Mouse (Mus musculus) ES-E14 (cell line): ENCODE measurements around the gene Phactr2.
"Not testable (repeated sequence)": the region's sequence is repeated elsewhere in the genome, so short reads cannot be mapped to it uniquely, and the experiment has no call there.

Source experiments
- CHD2 ChIP-seq: IDR thresholded peaks from 2 replicates; pipeline ENCODE4 v1.6.1; 2014; ENCODE audit warnings: mild to moderate bottlenecking, low read depth, low read length, inconsistent platforms
- HCFC1 ChIP-seq: IDR thresholded peaks from 2 replicates; pipeline ENCODE4 v1.6.1; 2012; ENCODE audit warnings: low read length, inconsistent platforms, borderline replicate concordance; ENCODE audit not compliant: insufficient read depth
- ZC3H11A ChIP-seq: IDR thresholded peaks from 2 replicates; pipeline ENCODE4 v1.6.1; 2012; ENCODE audit warnings: low read depth, mild to moderate bottlenecking, inconsistent platforms, low read length, borderline replicate concordance

- TF ChIP-seq ZC3H11A, CHD2, HCFC1: not testable (repeated sequence)
These were observed 9.9 kb downstream of the Phactr2 start for GRCm38 (mm10) chr10:13464295-13464694.
